Mouse (Mus musculus): ENCODE measurements around the gene Rcan1. TPM values are rescaled to one million over a fixed set of nuclear protein-coding genes. Genes with fewer than 3 reads are reported as not detected.
A peak's percentile ranks its signal among the peaks of the same experiment; 100 is the strongest.

Gene Rcan1
- polyA plus RNA-seq, 1 experiment = 25.9 TPM

DNA sequence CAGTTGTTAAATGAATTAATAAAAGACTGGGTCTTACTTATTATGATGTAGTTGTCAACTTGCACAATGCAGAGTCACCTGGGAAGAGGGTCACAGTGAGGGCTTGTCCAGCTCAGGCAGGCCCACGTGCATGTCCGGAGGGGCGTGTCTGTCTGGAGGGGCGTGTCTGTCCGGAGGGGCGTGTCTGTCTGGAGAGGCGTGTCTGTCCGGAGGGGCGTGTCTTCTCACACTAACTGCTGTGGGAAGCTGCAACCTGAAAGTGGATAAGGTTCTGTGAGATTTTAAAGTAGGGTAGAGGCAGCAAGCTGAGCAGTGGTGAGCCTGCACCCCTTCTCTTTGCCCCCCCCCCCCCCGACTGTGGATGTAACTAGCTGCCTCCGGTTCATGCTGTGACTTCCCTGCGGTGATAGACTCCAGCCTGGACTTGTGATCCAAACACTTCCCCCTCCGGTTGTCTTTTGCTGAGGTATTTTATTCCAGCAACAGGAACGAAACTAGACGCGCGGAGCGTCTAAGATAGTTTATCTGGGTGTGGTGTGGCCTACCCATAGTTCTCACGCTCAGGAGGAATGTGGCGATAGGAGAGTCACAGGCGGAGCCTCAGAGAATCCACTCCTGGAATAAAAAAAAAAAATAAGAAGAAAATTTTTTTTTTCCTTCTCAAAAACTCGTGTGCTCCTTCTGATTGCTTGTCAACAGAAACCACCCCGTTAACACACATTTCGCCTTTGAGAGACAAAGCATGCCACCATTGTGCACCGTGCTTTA is 4.6 kb upstream of the Rcan1 start:
- no peak overlapping the region for H3K4me3 ChIP-seq (ENCODE audit: insufficient read depth, low read length)
- H3K27ac ChIP-seq (ENCODE audit: insufficient read depth, low read length) = no peak overlapping the region
- no peak for TF ChIP-seq POLR2A (IDR thresholded peaks at IDR 0.05; ENCODE audit: low read depth, low read length)
- TF ChIP-seq CTCF (IDR thresholded peaks at IDR 0.05; ENCODE audit: borderline replicate concordance, insufficient read depth, low read length) = no peak
- no peaks in the 10 kb centered on the region for H3K4me1 ChIP-seq (ENCODE audit: control insufficient read depth, insufficient read depth, low read length)

GRCm38 (mm10) chr16:92472898-92473297 is 2.2 kb upstream of the Rcan1 start:
- H3K4me1 ChIP-seq (ENCODE audit: control insufficient read depth, insufficient read depth, low read length) = no peaks in the 10 kb centered on the region
- TF ChIP-seq POLR2A (IDR thresholded peaks at IDR 0.05; ENCODE audit: low read depth, low read length) = no peak
- TF ChIP-seq CTCF (IDR thresholded peaks at IDR 0.05; ENCODE audit: borderline replicate concordance, insufficient read depth, low read length) = no peak
- no peak overlapping the region for H3K27ac ChIP-seq (ENCODE audit: insufficient read depth, low read length)
- no peak overlapping the region for H3K4me3 ChIP-seq (ENCODE audit: insufficient read depth, low read length)

GRCm38 (mm10) chr16:92468459-92468858 is 2.2 kb downstream of the Rcan1 start:
- TF ChIP-seq POLR2A (IDR thresholded peaks at IDR 0.05; ENCODE audit: low read depth, low read length) = no peak
- Histone ChIP-seq H3K4me3 (ENCODE audit: insufficient read depth, low read length) (no peak overlapping the region), H3K4me1 (ENCODE audit: control insufficient read depth, insufficient read depth, low read length) (peaks cover 3% of the 10 kb centered on the region; the same call in 1 of the 2 replicates), H3K27ac (ENCODE audit: insufficient read depth, low read length) (no peak overlapping the region)

DNA sequence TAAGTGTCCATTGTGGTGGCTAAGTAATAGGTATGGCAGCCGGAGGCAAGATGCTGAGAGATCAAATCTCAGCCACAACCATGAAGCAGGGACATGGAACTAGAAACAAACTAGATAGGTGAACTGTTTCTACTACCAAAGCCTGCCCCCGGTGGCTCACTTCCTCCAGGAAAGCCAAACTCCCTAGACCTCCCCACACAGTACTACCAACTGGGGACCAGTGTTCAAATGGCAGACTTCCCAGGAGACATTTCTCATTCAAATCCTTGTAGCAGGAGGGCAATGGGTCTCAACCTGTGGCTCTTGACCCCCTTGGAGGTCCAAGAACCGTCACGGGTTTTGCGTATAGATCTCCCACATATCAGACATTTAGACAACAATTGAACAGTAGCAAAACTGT is 3.6 kb downstream of the Rcan1 start:
- H3K4me1 ChIP-seq (ENCODE audit: control insufficient read depth, insufficient read depth, low read length) = peaks cover 3% of the 10 kb centered on the region; the same call in 1 of the 2 replicates
- no peak for TF ChIP-seq POLR2A (IDR thresholded peaks at IDR 0.05; ENCODE audit: low read depth, low read length)
- TF ChIP-seq CTCF (IDR thresholded peaks at IDR 0.05; ENCODE audit: borderline replicate concordance, insufficient read depth, low read length) = no peak
- no peak overlapping the region for H3K4me3 ChIP-seq (ENCODE audit: insufficient read depth, low read length)
- H3K27ac ChIP-seq (ENCODE audit: insufficient read depth, low read length) = no peak overlapping the region

GRCm38 (mm10) chr16:92465642-92466526 is 4.8 kb downstream of the Rcan1 start:
- TF ChIP-seq CTCF (IDR thresholded peaks at IDR 0.05; ENCODE audit: borderline replicate concordance, insufficient read depth, low read length) (no peak), POLR2A (IDR thresholded peaks at IDR 0.05; ENCODE audit: low read depth, low read length) (peak; percentile 47)
- Histone ChIP-seq H3K27ac (ENCODE audit: insufficient read depth, low read length) (no peak overlapping the region), H3K4me1 (ENCODE audit: control insufficient read depth, insufficient read depth, low read length) (peaks cover 3% of the 10 kb centered on the region; the same call in 1 of the 2 replicates), H3K4me3 (ENCODE audit: insufficient read depth, low read length) (peak overlapping the region; percentile 88)

- no peak overlapping the region for H3K27ac ChIP-seq (ENCODE audit: insufficient read depth, low read length)
- H3K4me3 ChIP-seq (ENCODE audit: insufficient read depth, low read length) = peak overlapping the region; percentile 88
- TF ChIP-seq CTCF (IDR thresholded peaks at IDR 0.05; ENCODE audit: borderline replicate concordance, insufficient read depth, low read length) (no peak), POLR2A (IDR thresholded peaks at IDR 0.05; ENCODE audit: low read depth, low read length) (no peak)
- H3K4me1 ChIP-seq (ENCODE audit: control insufficient read depth, insufficient read depth, low read length) = peaks cover 3% of the 10 kb centered on the region; the same call in 1 of the 2 replicates
These were observed 5.4 kb downstream of the Rcan1 start for GRCm38 (mm10) chr16:92465226-92465625.

DNA sequence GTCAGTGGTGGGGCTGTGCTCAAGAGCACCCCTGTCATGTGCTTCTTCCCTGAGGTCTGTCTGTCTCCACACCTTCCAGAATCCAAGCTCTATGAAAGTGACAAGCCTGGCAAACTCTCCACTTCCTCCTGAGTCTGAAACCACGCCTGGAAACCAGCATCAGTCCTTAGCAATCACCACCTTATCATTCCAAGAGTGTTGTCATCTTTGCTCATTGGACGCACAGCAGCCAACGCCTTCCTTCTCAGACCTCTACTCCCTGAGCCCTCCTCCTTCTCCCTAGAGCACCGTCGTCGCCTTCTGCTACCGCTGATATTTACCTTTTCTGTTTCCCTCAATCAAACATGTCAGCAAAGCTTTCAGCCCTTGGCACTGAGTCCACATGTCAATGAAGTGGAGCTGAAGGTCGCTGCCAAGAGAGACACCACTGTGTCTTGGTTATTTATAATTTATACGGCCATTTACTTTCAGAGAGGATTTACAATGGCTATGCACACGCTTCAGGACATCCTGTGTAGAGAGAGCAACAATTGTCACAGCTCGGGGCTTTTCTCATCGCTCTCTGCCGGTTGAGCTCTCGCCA is 6.2 kb downstream of the Rcan1 start:
- H3K4me3 ChIP-seq (ENCODE audit: insufficient read depth, low read length) = peak overlapping the region; percentile 88; the same call in 1 of the 2 replicates
- TF ChIP-seq POLR2A (IDR thresholded peaks at IDR 0.05; ENCODE audit: low read depth, low read length) (no peak), CTCF (IDR thresholded peaks at IDR 0.05; ENCODE audit: borderline replicate concordance, insufficient read depth, low read length) (no peak)
- no peak overlapping the region for H3K27ac ChIP-seq (ENCODE audit: insufficient read depth, low read length)
- H3K4me1 ChIP-seq (ENCODE audit: control insufficient read depth, insufficient read depth, low read length) = peaks cover 3% of the 10 kb centered on the region; the same call in 1 of the 2 replicates

- Histone ChIP-seq H3K4me1 (ENCODE audit: control insufficient read depth, insufficient read depth, low read length) (peaks cover 3% of the 10 kb centered on the region; the same call in 1 of the 2 replicates), H3K4me3 (ENCODE audit: insufficient read depth, low read length) (no peak overlapping the region), H3K27ac (ENCODE audit: insufficient read depth, low read length) (no peak overlapping the region)
- no peak for TF ChIP-seq POLR2A (IDR thresholded peaks at IDR 0.05; ENCODE audit: low read depth, low read length)
- TF ChIP-seq CTCF (IDR thresholded peaks at IDR 0.05; ENCODE audit: borderline replicate concordance, insufficient read depth, low read length) = no peak
These were observed 9.3 kb downstream of the Rcan1 start for GRCm38 (mm10) chr16:92461412-92461811.

DNA sequence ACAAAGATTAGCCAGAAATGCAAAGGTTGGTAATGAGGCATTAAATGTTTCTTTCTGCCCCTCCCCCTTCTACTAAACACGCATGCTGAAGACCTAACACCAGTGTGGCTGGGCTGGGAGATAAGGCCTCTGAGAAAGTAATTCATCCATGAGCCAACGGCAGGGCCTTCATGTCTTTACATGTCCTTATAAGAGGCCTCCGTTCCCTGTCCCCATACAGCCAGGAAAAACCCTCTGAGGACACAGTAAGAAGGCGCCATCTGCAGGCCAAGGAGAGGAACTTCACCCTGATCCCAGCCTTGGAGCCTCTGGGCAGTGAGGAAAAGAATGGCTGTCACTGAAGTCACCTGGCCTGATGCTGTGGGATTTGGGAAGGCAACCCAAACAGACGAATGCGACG is 13.1 kb downstream of the Rcan1 start:
- H3K4me3 ChIP-seq (ENCODE audit: insufficient read depth, low read length) = no peak overlapping the region
- no peak overlapping the region for H3K27ac ChIP-seq (ENCODE audit: insufficient read depth, low read length)
- H3K4me1 ChIP-seq (ENCODE audit: control insufficient read depth, insufficient read depth, low read length) = no peaks in the 10 kb centered on the region
- TF ChIP-seq CTCF (IDR thresholded peaks at IDR 0.05; ENCODE audit: borderline replicate concordance, insufficient read depth, low read length) (peak; percentile 67; the same call in 1 of the 2 replicates), POLR2A (IDR thresholded peaks at IDR 0.05; ENCODE audit: low read depth, low read length) (no peak)
